Mouse (Mus musculus) stomach, postnatal 0 days (tissue): ENCODE measurements around the gene Mrpl20.

Experiments
- CTCF ChIP-seq: IDR thresholded peaks from 2 replicates; pipeline ENCODE4 v1.5.1; 2016; ENCODE audit warnings: antibody characterized with exemption, low read depth, mild to moderate bottlenecking, moderate library complexity
- EP300 ChIP-seq: optimal IDR thresholded peaks from 2 replicates; pipeline ENCODE3; 2016; ENCODE audit warnings: antibody characterized with exemption

DNA sequence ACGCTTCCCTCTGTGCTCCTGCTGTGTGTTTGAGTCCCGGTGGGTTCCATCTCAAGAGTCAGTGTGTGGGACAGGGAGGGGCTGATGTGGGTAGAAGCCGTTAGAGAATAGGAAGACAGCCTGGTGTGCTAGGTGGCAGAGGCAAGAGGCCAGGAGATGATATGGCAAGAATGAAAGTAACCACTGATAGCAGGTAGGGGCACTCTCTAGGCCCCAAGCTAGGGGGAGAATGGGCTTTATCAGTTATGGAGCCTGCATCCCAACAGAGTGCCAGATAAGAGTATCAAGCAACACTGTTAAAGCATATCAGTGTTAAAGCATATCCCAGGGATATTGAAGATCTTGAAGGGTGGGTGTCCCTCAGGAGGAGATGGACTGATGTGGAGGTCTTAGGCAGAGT lies 54.2 kb downstream of the Mrpl20 start:
- TF ChIP-seq CTCF: no peak
- no peak for TF ChIP-seq EP300
